Mouse (Mus musculus) stomach, postnatal 0 days (tissue): ENCODE measurements around the gene Pkd1.

Source experiments
- CTCF ChIP-seq: IDR thresholded peaks from 2 replicates; pipeline ENCODE4 v1.5.1; 2016; ENCODE audit warnings: antibody characterized with exemption, low read depth, mild to moderate bottlenecking, moderate library complexity
- EP300 ChIP-seq: optimal IDR thresholded peaks from 2 replicates; pipeline ENCODE3; 2016; ENCODE audit warnings: antibody characterized with exemption

- TF ChIP-seq CTCF: no peak
- TF ChIP-seq EP300: no peak
These were observed 58.7 kb downstream of the Pkd1 start for GRCm38 (mm10) chr17:24608370-24608769.
